Mouse (Mus musculus) CD4-positive naive resting alpha-beta T cell, adult 76 days (primary cell): ENCODE results near the gene Dut. TPM values are rescaled to one million over a fixed set of nuclear protein-coding genes. Genes with fewer than 3 reads are reported as not detected.

Source experiments
- total RNA-seq: library from RNA; stranded (reverse); gene quantifications from one replicate; pipeline ENCODE4 v1.2.4, GENCODE M21; 2023

Gene Dut
- 29.5 TPM for total RNA-seq

DNA sequence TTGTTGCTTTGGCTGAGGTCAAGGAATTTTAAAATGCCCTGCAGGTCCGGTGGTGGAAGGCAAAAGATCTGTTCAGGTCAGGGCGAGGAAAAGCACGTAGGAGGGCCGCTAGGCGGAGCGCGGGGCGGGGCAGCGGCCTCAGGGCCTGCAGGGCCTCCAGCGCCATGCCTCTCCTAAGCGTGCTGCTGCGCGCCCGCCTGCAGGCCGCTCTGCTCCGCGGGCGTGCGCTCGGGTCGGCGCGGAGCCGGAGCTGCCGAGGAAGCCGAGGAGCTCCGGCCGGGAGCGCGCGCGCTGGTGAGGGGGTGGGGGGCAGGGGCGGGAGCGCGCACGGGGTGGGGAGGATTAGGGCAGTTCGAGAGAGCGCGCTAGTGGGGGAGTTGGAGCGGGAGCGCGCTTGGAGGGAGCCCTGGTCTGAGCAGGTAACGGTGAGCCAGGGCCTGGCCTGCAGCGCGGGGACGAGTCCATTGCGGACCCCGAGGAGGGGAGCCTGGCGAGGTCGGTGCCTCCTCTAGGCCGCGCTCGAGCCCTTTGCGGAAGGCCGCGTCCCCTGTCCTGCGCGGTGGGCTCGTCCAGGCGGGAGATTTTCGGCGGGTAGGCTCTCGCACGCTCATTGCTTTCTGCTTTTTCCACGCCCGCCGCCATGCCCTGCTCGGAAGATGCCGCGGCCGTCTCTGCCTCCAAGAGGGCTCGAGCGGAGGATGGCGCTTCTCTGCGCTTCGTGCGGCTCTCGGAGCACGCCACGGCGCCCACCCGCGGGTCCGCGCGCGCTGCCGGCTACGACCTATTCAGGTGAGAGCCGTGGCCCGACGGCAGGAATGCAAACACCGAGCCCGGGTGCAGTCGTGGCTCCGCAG, at the start of gene Dut:
Dut (plus strand) TSS at position 83 of the 854 bp plus-strand sequence.

Other genes starting within 250 kb of the Dut start
- gene Slc24a5, start 179.1 kb upstream of the Dut start, total RNA-seq: not detected
- 33.7 TPM for gene Myef2, start 123.5 kb upstream of the Dut start, total RNA-seq
- not detected for gene Ctxn2, start 110.5 kb upstream of the Dut start, total RNA-seq
- gene Slc12a1, start 94.7 kb upstream of the Dut start, total RNA-seq: not detected